Mouse (Mus musculus): ENCODE data around the gene Ccdc85c.

DNA sequence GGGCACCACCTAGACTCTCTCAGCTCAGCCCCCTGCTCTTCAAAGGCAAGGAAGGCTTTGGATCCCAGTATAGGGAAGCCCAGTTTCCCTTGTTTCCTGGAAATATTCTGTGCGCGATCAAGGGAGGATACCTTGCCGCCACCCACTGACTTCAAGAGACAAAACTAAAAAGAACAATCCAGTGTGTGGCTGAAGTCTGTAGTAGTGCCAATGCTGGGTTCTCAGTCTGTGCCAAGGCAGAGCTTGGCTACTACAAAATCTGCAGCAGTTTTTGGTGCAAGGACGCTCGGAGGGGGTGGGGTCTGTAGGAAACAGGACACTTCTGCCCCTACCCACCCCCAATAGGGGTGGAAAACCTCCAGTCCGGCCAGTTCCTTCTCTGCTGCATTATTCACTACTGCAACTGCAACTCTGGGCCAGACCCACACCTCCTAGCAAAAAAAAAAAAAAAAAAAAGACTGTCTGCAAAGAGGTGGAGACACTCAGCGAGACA, 3.0 kb downstream of the Ccdc85c start:
- TF ChIP-seq CTCF (IDR thresholded peaks at IDR 0.05; ENCODE audit: extremely low read depth, insufficient read depth, low read length) (no peak), POLR2A (IDR thresholded peaks at IDR 0.05; ENCODE audit: extremely low read depth, insufficient read depth, low read length) (no peak)
